Mouse (Mus musculus): Measurements from ENCODE around the gene Ctla4.

DNA sequence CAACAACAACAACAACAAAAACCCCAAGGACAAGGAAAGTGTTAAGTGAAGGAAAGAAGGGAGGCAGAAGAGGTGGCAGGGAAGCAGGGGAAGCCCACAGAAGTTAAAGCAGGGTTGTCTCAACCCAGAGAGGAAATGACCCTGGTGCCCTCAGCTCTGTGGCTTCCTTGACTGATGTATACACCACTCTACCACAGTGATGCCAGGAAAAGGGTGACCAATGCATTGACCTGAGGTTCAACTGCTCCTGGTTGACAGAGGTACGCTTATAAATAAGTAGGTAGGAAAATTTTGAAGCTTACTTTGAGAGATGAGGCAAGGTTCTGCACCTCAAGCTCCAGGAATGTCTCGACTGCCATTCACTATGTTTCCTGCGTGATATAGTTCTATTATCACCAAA lies 24.8 kb downstream of the Ctla4 start:
- no peak for TF ChIP-seq MAX (IDR thresholded peaks at IDR 0.05; ENCODE audit: low read depth)
- TF ChIP-seq POLR2AphosphoS2 (IDR thresholded peaks at IDR 0.05; ENCODE audit: insufficient read length, low read depth) = no peak
- TF ChIP-seq POLR2A (IDR thresholded peaks at IDR 0.05; ENCODE audit: insufficient read length, low read depth) = no peak
- no peak for TF ChIP-seq SRF (IDR thresholded peaks at IDR 0.05; ENCODE audit: control insufficient read depth, insufficient read length, low read depth)
- no peak for TF ChIP-seq TCF12 (IDR thresholded peaks at IDR 0.05; ENCODE audit: insufficient read depth, poor library complexity, severe bottlenecking)
- no peak for TF ChIP-seq USF1 (IDR thresholded peaks at IDR 0.05; ENCODE audit: low read depth)
